Mouse (Mus musculus) cerebellum, adult 2 months (tissue): Measurements from ENCODE around the gene Cep135. TPM values are rescaled to one million over a fixed set of nuclear protein-coding genes. Genes with fewer than 3 reads are reported as not detected.

Experiments
- DNase-seq, 2 experiments: peaks; one replicate each; pipeline ENCODE4 v3.0.0; 2021
- H3K27ac ChIP-seq: fragments of 200-500 bp; 2 replicates; pipeline ENCODE4 v1.5.1; 2012; ENCODE audit warnings: low read length, control low read depth, inconsistent platforms; ENCODE audit not compliant: insufficient read depth
- H3K27me3 ChIP-seq: fragments of 200-500 bp; 2 replicates; pipeline ENCODE4 v1.6.1; 2012; ENCODE audit warnings: inconsistent platforms, mild to moderate bottlenecking, low read length, moderate library complexity; ENCODE audit not compliant: control insufficient read depth, insufficient read depth
- H3K4me1 ChIP-seq: fragments of 200-500 bp; 2 replicates; pipeline ENCODE4 v1.6.1; 2011; ENCODE audit warnings: low read length; ENCODE audit not compliant: control insufficient read depth, insufficient read depth
- H3K4me3 ChIP-seq: fragments of 200-500 bp; replicated peaks from 2 replicates; pipeline ENCODE3; 2011; ENCODE audit warnings: mild to moderate bottlenecking, low read depth, low read length, control low read depth; ENCODE audit not compliant: insufficient read depth
- CTCF ChIP-seq: fragments of 200-500 bp; IDR thresholded peaks from 2 replicates; pipeline ENCODE4 v1.5.1; 2011; ENCODE audit warnings: low read depth, mild to moderate bottlenecking, control low read depth, low read length, moderate library complexity, borderline replicate concordance; ENCODE audit not compliant: insufficient read depth
- POLR2A ChIP-seq: fragments of 200-500 bp; IDR thresholded peaks from 2 replicates; pipeline ENCODE4 v1.6.1; 2011; ENCODE audit warnings: low read length, control low read depth, borderline replicate concordance; ENCODE audit not compliant: insufficient read depth
- WGBS: fragments of 180-500 bp; shearing (Covaris S2); methylation state at CpG from one replicate; pipeline ENCODE4 v1.1.7; 2018; 5-methylcytosine and 5-hydroxymethylcytosine counted together
- polyA plus RNA-seq: library from polyadenylated mRNA; depleted of rRNA; stranded (reverse); fragments of >200 nt; gene quantifications from 2 replicates; pipeline ENCODE4 v1.2.3, GENCODE M21; 2012

The Cep135 gene
- polyA plus RNA-seq, 1 experiment = 6.9 TPM

DNA sequence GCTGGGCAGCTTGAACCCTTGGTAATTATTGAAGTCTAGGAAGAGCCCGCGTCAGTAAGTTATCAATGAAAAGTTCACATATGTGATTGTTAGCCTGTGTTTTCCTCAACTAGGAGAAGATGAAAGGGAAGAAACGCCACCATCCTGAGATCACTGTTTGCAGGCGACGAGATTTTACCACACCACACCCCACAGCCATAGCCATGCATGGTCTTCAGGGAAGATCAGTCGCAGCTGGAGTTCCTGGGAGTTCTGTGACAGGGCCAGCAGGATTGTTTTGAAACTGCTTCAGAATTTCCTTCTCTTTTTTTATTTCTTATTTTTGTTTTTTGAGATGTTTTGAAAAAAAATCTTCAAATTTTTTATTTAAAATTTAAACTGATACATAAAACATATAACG, 76.4 kb downstream of the Cep135 start:
- TF ChIP-seq CTCF (no peak), POLR2A (no peak)
- no peaks in the 10 kb centered on the region for H3K4me1 ChIP-seq
- H3K27ac ChIP-seq = no peak overlapping the region
- H3K27me3 ChIP-seq = no peaks in the 10 kb centered on the region; the same call in 1 of the 2 replicates
- no peak for DNase-seq
- H3K4me3 ChIP-seq = no peak overlapping the region
- WGBS = 57% methylated on average over 7 of the region's 7 CpGs

- WGBS = 12% methylated on average over 7 of the region's 7 CpGs
- Histone ChIP-seq H3K4me1 (no peaks in the 10 kb centered on the region), H3K27me3 (no peaks in the 10 kb centered on the region; the same call in 1 of the 2 replicates), H3K4me3 (no peak overlapping the region), H3K27ac (no peak overlapping the region)
- DNase-seq = no peak
- no peak for TF ChIP-seq POLR2A
- no peak for TF ChIP-seq CTCF
Measured at GRCm38 (mm10) chr5:76665421-76665820, 76.9 kb downstream of the Cep135 start.

DNA sequence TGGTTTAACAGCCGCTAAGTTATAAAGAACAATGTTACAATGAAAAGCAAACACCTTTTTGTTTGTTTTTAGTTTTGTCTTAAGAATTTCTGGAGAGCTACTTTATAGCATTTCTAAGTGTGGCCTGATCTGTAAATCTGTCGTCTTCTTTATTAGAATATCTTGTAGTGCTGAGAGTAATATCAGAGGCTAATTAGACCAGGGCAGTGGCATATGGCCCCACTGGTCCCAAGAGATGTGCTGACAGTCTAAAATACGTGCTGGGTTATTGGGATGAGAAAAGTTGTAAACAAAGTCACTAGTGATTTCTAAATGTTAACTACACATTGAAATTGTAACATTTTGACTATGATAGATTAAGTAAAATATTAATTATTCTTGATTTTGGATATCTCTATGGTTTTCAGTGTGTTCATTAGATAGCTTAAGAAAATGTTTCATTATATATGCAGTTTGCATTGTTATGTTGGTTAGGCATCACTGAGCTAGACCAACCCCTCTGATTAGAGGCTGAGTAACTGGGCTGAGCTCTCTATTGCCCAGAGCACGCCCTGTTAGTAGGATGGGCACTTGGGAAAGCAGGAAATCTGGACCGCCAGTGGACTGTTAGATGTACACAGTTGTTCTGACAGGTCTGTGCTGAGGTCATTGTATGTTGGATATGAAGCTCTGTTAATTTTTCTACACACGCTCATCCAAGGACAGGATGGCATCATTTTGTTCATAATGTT, 77.7 kb downstream of the Cep135 start:
- TF ChIP-seq CTCF (no peak), POLR2A (no peak)
- no peak for DNase-seq
- Histone ChIP-seq H3K27me3 (no peaks in the 10 kb centered on the region; the same call in 1 of the 2 replicates), H3K4me1 (no peaks in the 10 kb centered on the region), H3K4me3 (no peak overlapping the region), H3K27ac (no peak overlapping the region)
- WGBS = 72% methylated on average over 6 of the region's 6 CpGs

DNA sequence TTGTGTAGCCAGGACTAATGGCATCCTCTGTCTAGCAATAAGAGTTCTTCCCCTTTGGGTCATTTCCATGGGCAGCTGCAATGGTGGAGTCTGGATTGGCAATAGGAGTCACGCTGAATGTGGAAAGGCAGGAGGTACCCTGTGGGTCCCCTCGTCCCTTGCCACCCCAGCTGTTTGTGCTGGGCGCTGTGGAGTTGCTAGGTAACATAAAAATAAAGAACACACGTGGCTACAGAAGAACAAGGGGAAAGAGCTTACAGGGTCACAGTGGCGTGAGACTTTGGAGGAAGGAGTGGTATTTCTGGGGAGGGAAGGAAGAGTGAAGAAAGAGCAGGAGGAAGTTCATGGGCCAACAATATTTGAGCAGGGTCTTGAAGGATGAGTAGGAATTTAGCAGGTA, 79.6 kb downstream of the Cep135 start:
- TF ChIP-seq CTCF (no peak), POLR2A (no peak)
- H3K4me3 ChIP-seq = no peak overlapping the region
- H3K27ac ChIP-seq = no peak overlapping the region
- 47% methylated on average over 5 of the region's 5 CpGs for WGBS
- no peaks in the 10 kb centered on the region; the same call in 1 of the 2 replicates for H3K27me3 ChIP-seq
- no peak for DNase-seq
- no peaks in the 10 kb centered on the region for H3K4me1 ChIP-seq

- Histone ChIP-seq H3K27me3 (no peaks in the 10 kb centered on the region; the same call in 1 of the 2 replicates), H3K27ac (no peak overlapping the region), H3K4me1 (no peaks in the 10 kb centered on the region), H3K4me3 (no peak overlapping the region)
- WGBS = 51% methylated on average over 5 of the region's 5 CpGs
- TF ChIP-seq CTCF (no peak), POLR2A (no peak)
- DNase-seq = no peak
Measured at GRCm38 (mm10) chr5:76668547-76668946, 80.0 kb downstream of the Cep135 start.

- 87% methylated on average over 10 of the region's 10 CpGs for WGBS
- H3K27me3 ChIP-seq = no peaks in the 10 kb centered on the region; the same call in 1 of the 2 replicates
- TF ChIP-seq POLR2A (no peak), CTCF (no peak)
- no peaks in the 10 kb centered on the region for H3K4me1 ChIP-seq
- no peak overlapping the region for H3K27ac ChIP-seq
- no peak overlapping the region for H3K4me3 ChIP-seq
- no peak for DNase-seq
Measured at GRCm38 (mm10) chr5:76670183-76670582, 81.7 kb downstream of the Cep135 start.

DNA sequence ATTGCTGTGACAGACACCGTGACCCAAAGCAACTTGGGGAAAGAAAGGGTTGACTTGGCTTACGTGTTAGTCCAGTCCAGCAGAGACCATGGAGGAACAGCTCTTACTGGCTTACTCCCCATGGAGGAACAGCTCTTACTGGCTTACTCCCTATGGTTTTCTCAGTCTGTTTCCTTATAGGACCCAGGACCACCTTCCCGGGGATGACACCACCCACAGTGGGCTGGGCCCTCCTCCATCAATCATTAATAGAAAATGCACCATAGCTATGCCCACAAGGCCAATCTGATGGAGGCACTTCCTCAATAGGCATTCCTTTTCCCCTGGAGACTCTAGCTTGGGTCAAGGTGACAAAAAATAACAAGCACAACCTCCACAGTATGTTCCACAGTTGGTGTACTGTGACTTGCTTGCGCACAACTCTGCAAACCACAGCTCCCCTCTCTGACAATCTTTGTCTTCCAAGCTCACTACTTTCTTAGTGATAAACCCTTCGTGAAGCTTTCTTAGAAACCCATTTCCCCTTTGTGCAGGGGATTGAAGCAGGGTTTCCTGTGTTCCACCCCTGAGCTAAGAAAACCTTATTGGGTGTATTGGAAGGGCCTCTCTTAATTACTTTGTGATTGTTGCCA, 85.6 kb downstream of the Cep135 start:
- whole genome bisulfite sequencing = 98% methylated on average over 5 of the region's 5 CpGs
- H3K27me3 ChIP-seq = no peaks in the 10 kb centered on the region; the same call in 1 of the 2 replicates
- H3K27ac ChIP-seq = no peak overlapping the region
- H3K4me1 ChIP-seq = no peaks in the 10 kb centered on the region
- no peak for TF ChIP-seq POLR2A
- no peak for TF ChIP-seq CTCF
- no peak for DNase-seq
- no peak overlapping the region for H3K4me3 ChIP-seq

DNA sequence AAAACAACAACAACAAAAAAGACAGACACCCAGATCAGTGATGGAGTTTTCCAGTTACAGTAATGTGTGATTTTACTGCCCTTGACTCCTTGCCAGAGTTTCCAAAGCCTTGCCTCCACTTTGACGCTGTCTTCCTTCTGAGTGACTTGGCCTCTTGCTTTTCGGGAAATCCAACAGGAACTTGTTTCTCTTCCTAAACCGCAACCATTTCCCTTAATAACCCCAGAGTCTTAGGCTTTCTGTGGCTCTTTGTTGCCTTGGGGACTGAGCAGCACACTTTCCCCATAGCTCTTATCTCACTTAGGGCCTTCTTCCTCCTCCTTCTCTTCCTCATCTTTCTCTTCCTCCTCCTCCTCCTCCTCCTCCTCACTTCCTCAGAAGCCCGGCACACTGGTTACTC, 86.9 kb downstream of the Cep135 start:
- no peak for TF ChIP-seq POLR2A
- TF ChIP-seq CTCF = no peak
- Histone ChIP-seq H3K4me3 (no peak overlapping the region), H3K27me3 (no peaks in the 10 kb centered on the region; the same call in 1 of the 2 replicates), H3K4me1 (no peaks in the 10 kb centered on the region), H3K27ac (no peak overlapping the region)
- no peak for DNase-seq
- 81% methylated on average over 4 of the region's 4 CpGs for WGBS
